Mouse (Mus musculus) embryonic facial prominence, embryonic 14.5 days (tissue): ENCODE data around the gene Wdr20. TPM values are rescaled to one million over a fixed set of nuclear protein-coding genes. Genes with fewer than 3 reads are reported as not detected.
A peak's percentile ranks its signal among the peaks of the same experiment; 100 is the strongest.
"Not testable (repeated sequence)": the region's sequence is repeated elsewhere in the genome, so short reads cannot be mapped to it uniquely, and the experiment has no call there.

Experiments used
- ATAC-seq: fragments of 200-750 bp; cut with Nextera tagmentation; 2 replicates; pipeline ENCODE4 v1.8.0; 2017; ENCODE audit warnings: low read depth, moderate number of reproducible peaks, moderate TSS enrichment
- DNase-seq: peaks from one replicate; pipeline ENCODE4 v3.0.0-alpha.2; 2015; ENCODE audit warnings: low spot score
- H3K27ac ChIP-seq: fragments of 300-500 bp; sonication (generic); replicated peaks from 2 replicates; pipeline ENCODE4 v1.5.1; 2014; ENCODE audit warnings: low read depth, mild to moderate bottlenecking, low read length, moderate library complexity
- H3K27me3 ChIP-seq: fragments of 300-500 bp; sonication (generic); replicated peaks from 2 replicates; pipeline ENCODE4 v1.6.1; 2014; ENCODE audit warnings: low read length; ENCODE audit not compliant: control insufficient read depth, insufficient read depth
- H3K36me3 ChIP-seq: fragments of 300-500 bp; sonication (generic); 2 replicates; pipeline ENCODE4 v1.6.1; 2014; ENCODE audit warnings: low read length, mixed read lengths; ENCODE audit not compliant: control insufficient read depth, insufficient read depth
- H3K4me1 ChIP-seq: fragments of 300-500 bp; sonication (generic); 2 replicates; pipeline ENCODE4 v1.6.1; 2014; ENCODE audit warnings: antibody characterized with exemption, low read length; ENCODE audit not compliant: control insufficient read depth, insufficient read depth
- H3K4me2 ChIP-seq: fragments of 300-500 bp; sonication (generic); 2 replicates; pipeline ENCODE4 v1.6.1; 2014; ENCODE audit warnings: low read depth, mild to moderate bottlenecking, low read length, moderate library complexity, mixed read lengths
- H3K4me3 ChIP-seq: fragments of 300-500 bp; sonication (generic); 2 replicates; pipeline ENCODE4 v1.5.1; 2014; ENCODE audit warnings: low read depth, mild to moderate bottlenecking, low read length
- H3K9ac ChIP-seq: fragments of 300-500 bp; sonication (generic); 2 replicates; pipeline ENCODE4 v1.6.1; 2014; ENCODE audit warnings: low read depth, mild to moderate bottlenecking, low read length, moderate library complexity, mixed read lengths
- H3K9me3 ChIP-seq: fragments of 300-500 bp; sonication (generic); 2 replicates; pipeline ENCODE4 v1.6.1; 2016; ENCODE audit warnings: low read length; ENCODE audit not compliant: control insufficient read depth
- WGBS: fragments of 180-500 bp; shearing (Covaris S2); extraction: QIAGEN DNeasy Blood & Tissue Kit; methylation state at CpG from one replicate; pipeline ENCODE4 v1.1.7; 2014; 5-methylcytosine and 5-hydroxymethylcytosine counted together
- polyA plus RNA-seq: library from polyadenylated mRNA; unstranded; fragments of >200 nt; fragmentation: Nextera tagmentation; extraction: Ambion mirVana; gene quantifications from 2 replicates; pipeline ENCODE4 v1.2.1, GENCODE M21; 2014

Gene Wdr20
- polyA plus RNA-seq, 1 experiment from 2014 or later = 18.3 TPM

DNA sequence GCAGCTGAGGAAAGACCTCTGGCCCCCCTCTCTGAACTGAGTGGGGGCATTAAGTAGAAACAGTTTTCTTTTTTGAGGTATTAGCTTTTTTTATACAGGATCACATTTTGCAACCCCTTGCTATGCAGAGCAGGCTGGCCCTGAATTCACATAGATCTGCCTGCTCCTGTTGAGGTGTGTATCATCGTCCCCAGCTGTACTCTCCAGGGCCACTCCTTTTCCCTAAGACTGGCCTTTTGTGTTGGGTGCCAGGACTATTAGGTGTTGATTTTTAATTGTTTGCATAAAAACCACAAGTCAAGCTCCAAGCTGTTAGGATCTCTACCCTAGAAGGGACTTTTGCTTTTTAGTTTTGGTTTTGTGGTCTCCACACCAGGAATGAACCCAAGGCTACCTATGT lies 39.7 kb upstream of the Wdr20 start:
- 91% methylated on average over 1 of the region's 1 CpGs for WGBS
- H3K9ac ChIP-seq = no peak overlapping the region
- no peaks in the 10 kb centered on the region for H3K27me3 ChIP-seq
- ATAC-seq = no peak
- no peak overlapping the region for H3K4me2 ChIP-seq
- 0 out of 2 replicates have a peak, but pooled peaks cover 3% of the 10 kb centered on the region for H3K4me1 ChIP-seq
- no peak overlapping the region for H3K4me3 ChIP-seq
- H3K27ac ChIP-seq = no peak overlapping the region
- peaks cover 17% of the 10 kb centered on the region for H3K36me3 ChIP-seq
- no peak for DNase-seq
- no peaks in the 10 kb centered on the region for H3K9me3 ChIP-seq

DNA sequence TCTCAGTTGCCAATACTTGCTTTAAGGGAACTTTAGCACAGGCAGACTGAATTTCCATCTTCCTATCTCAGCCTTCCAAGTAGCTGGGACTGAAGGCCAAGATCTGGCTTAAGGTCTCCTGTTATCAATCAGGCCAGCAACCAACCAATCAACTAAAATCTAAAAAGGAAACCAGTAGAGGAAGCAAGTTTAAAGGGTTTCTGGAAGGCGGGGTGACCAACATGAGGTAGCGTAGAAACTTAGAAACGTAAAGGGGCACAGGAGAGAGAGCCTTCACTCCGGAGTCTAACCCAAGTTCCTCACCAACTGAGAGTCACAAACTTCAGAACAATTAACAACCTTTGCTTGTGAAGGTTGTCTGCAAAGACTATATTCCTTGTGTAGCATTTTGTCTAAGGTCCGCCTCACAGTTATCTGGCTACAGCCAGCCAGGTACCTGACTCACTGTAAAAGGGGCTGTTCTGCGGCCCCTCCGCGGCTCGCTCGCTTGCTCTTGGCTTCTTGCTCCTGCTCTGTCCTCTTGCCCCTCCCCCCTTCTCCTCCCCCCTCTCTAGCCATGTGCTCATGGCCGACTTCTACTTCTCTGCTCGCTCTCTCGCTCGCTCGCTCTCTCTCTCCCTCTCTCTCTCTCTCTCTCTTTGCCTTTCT lies 39.1 kb upstream of the Wdr20 start:
- no peak for ATAC-seq
- no peak overlapping the region for H3K4me3 ChIP-seq
- DNase-seq = no peak
- 0 out of 2 replicates have a peak, but pooled peaks cover 3% of the 10 kb centered on the region for H3K4me1 ChIP-seq
- H3K9ac ChIP-seq = no peak overlapping the region
- H3K36me3 ChIP-seq = peaks cover 12% of the 10 kb centered on the region
- H3K4me2 ChIP-seq = no peak overlapping the region
- H3K27me3 ChIP-seq = no peaks in the 10 kb centered on the region
- no peaks in the 10 kb centered on the region for H3K9me3 ChIP-seq
- WGBS = 44% methylated on average over 15 of the region's 15 CpGs
- no peak overlapping the region for H3K27ac ChIP-seq

DNA sequence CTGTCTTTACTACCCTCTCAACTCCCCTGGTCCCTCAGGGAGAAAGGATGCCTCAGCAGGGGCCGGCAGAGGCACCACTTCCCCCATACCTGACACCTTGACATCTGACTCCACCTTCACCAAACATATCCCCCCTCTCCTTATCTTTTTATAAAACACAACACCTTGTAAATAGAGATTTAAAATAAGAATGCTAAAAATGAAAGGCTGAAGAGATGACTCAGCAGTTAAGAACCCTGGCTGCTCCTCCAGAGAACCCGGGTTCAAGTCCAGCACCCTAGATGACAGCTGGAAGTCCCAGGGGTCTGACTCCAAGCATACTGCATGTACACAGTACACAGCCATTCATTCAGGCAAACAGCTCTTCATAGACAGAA lies 38.6 kb upstream of the Wdr20 start:
- DNase-seq (no peak), ATAC-seq (no peak)
- peaks cover 8% of the 10 kb centered on the region for H3K36me3 ChIP-seq
- H3K9ac ChIP-seq = no peak overlapping the region
- H3K4me3 ChIP-seq = no peak overlapping the region
- no peak overlapping the region for H3K27ac ChIP-seq
- H3K27me3 ChIP-seq = no peaks in the 10 kb centered on the region
- H3K9me3 ChIP-seq = no peaks in the 10 kb centered on the region
- 45% methylated on average over 2 of the region's 2 CpGs for WGBS
- no peak overlapping the region for H3K4me2 ChIP-seq
- H3K4me1 ChIP-seq = 0 out of 2 replicates have a peak, but pooled peaks cover 3% of the 10 kb centered on the region

DNA sequence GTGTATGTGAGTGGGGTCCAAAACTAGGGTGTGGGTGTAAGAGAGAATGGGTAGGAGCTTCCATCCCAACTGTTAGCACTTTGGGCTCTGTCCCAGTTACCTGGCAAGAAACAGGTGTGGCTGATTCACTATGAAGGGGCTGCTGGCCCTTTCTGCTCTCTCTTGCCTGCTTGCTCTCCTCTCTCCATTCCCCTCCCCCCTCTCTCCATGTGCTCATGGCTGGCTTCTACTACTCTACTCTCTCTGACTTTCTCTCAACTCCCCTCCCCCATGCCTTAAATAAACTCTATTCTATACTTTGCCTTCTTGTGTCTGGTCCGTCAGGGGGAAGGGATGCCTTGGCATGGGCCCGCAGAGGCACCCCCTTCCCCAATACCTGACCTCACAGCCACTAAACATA lies 37.0 kb upstream of the Wdr20 start:
- Histone ChIP-seq H3K4me3 (no peak overlapping the region), H3K9me3 (no peaks in the 10 kb centered on the region), H3K9ac (no peak overlapping the region), H3K36me3 (no peaks in the 10 kb centered on the region), H3K27ac (no peak overlapping the region), H3K27me3 (no peaks in the 10 kb centered on the region), H3K4me1 (no peaks in the 10 kb centered on the region), H3K4me2 (no peak overlapping the region)
- WGBS = 56% methylated on average over 2 of the region's 2 CpGs
- ATAC-seq (no peak), DNase-seq (no peak)

GRCm38 (mm10) chr12:110701363-110701762 lies 36.4 kb upstream of the Wdr20 start:
- H3K9me3 ChIP-seq, H3K4me1 ChIP-seq, ATAC-seq, H3K27ac ChIP-seq, H3K4me2 ChIP-seq, H3K9ac ChIP-seq, H3K36me3 ChIP-seq, H3K27me3 ChIP-seq, H3K4me3 ChIP-seq, DNase-seq: not testable (repeated sequence)
- 33% methylated on average over 3 of the region's 3 CpGs for WGBS

DNA sequence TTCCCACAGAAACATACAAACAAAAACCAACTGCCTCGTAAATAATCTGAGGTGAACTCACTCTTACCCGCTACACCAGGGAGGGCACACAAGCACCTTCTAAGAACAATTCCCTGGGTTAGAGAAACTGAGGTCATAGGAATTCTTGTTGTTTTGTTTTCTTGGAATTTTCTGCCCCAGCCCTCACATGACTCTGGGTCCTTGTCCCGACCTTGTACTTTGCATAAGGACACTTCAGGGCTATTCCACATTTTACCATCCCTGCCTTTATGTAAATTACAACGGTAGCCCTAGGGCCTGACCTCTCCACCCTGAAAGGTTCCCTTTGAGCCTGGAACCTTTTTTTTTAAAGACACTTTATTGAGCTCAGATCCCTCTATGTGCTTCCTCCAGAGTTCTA lies 35.2 kb upstream of the Wdr20 start, which contains the start of gene Hsp90aa1:
TSS of gene Hsp90aa1 (minus strand) at position 173 of the 400 bp plus-strand sequence.
- DNase-seq = no peak
- no peaks in the 10 kb centered on the region for H3K4me1 ChIP-seq
- H3K36me3 ChIP-seq = no peaks in the 10 kb centered on the region
- no peak within 1 kb of the TSS for H3K9ac ChIP-seq
- no peak for ATAC-seq
- H3K4me3 ChIP-seq = no peak within 1 kb of the TSS
- H3K27me3 ChIP-seq = no peaks in the 10 kb centered on the region
- no peaks in the 10 kb centered on the region for H3K9me3 ChIP-seq
- H3K4me2 ChIP-seq = peak within 1 kb of the TSS; percentile 25
- no peak within 1 kb of the TSS for H3K27ac ChIP-seq
- 44% methylated on average over 4 of the region's 4 CpGs for WGBS

GRCm38 (mm10) chr12:110703008-110703471 lies 34.7 kb upstream of the Wdr20 start:
- Histone ChIP-seq H3K9ac (no peak overlapping the region), H3K9me3 (no peaks in the 10 kb centered on the region), H3K4me2 (peak overlapping the region; percentile 25), H3K27me3 (no peaks in the 10 kb centered on the region), H3K4me3 (no peak overlapping the region), H3K27ac (no peak overlapping the region), H3K4me1 (no peaks in the 10 kb centered on the region), H3K36me3 (no peaks in the 10 kb centered on the region)
- ATAC-seq (peak; percentile 74), DNase-seq (peak; percentile 94)
- WGBS = 22% methylated on average over 8 of the region's 8 CpGs

- no peaks in the 10 kb centered on the region for H3K27me3 ChIP-seq
- H3K27ac ChIP-seq = no peak overlapping the region
- H3K9me3 ChIP-seq = no peaks in the 10 kb centered on the region
- no peaks in the 10 kb centered on the region for H3K36me3 ChIP-seq
- H3K4me1 ChIP-seq = no peaks in the 10 kb centered on the region
- H3K4me2 ChIP-seq = no peak overlapping the region
- no peak for DNase-seq
- no peak for ATAC-seq
- H3K9ac ChIP-seq = no peak overlapping the region
- H3K4me3 ChIP-seq = no peak overlapping the region
- WGBS = 71% methylated on average over 7 of the region's 7 CpGs
Measured at GRCm38 (mm10) chr12:110703682-110704081, 34.1 kb upstream of the Wdr20 start.

GRCm38 (mm10) chr12:110705419-110705818 lies 32.3 kb upstream of the Wdr20 start:
- not testable (repeated sequence) for ATAC-seq, H3K36me3 ChIP-seq, H3K9ac ChIP-seq, H3K27ac ChIP-seq, H3K4me3 ChIP-seq, H3K4me1 ChIP-seq, H3K4me2 ChIP-seq, H3K9me3 ChIP-seq, H3K27me3 ChIP-seq, DNase-seq
- WGBS = 83% methylated on average over 4 of the region's 4 CpGs
